Mouse (Mus musculus) thymus, adult 18-20 months (tissue): ENCODE measurements around the gene Lrrc1.

ENCODE experiments used
- DNase-seq, 2 experiments: peaks; one replicate each; pipeline ENCODE4 v3.0.0; 2022; ENCODE audit warnings: mixed read lengths in 2 of 2

Gene Lrrc1

DNA sequence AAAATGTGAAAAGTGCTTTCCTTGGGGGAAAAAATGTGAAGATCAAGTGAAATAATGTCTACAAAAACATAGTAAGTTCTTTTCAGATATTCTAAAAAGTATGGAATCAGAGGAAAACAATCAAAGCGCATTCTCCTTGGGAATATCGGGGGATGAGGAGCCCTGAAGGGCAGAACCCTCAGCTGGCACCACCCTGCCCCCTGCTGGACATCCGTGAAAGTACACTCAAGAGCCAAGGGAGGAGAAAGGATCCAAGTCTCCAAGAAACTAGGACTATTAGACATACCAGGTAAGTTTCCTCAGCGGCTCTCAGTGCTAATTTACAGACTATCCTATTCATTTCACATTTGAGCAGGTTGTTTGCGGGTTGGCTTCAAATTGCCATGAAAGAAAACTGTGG, 163.1 kb downstream of the Lrrc1 start:
- DNase-seq: no peak
